Mouse (Mus musculus) E14TG2a.4 (cell line): Measurements from ENCODE around the gene Hmgcl.

Experiments used
- CTCF ChIP-seq: conservative IDR thresholded peaks from 2 replicates; pipeline ENCODE4 v1.5.1; 2014; ENCODE audit warnings: low read length
- NANOG ChIP-seq: IDR thresholded peaks from 2 replicates; pipeline ENCODE4 v1.6.1; 2014; ENCODE audit warnings: borderline replicate concordance, low read length, mixed read lengths
- POU5F1 ChIP-seq: IDR thresholded peaks from 2 replicates; pipeline ENCODE4 v1.6.1; 2014; ENCODE audit warnings: low read length, borderline replicate concordance

DNA sequence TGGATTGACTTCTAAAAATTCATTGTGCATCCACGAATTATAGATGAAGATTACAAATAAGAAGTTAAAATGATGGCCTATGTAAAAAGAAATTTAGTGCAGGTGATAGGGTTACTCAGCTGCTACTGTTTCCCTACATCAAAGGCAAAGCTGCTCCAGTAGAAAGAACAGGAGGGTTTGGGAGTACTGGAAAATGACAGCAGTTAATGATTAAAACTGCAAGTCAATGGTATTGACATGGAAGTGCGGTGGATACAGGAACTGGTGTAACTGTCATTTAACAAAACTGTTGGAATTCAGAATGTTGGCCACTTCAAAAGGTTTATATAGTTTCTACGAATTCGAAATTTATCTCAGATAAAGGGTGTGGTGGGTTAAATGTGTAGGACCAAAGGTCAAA is 48.9 kb downstream of the Hmgcl start:
- TF ChIP-seq CTCF = no peak
- no peak for TF ChIP-seq NANOG
- TF ChIP-seq POU5F1 = no peak
